Mouse (Mus musculus): ENCODE data around the gene Tiam1. TPM values are rescaled to one million over a fixed set of nuclear protein-coding genes. Genes with fewer than 3 reads are reported as not detected.
"Not testable (repeated sequence)": the region's sequence is repeated elsewhere in the genome, so short reads cannot be mapped to it uniquely, and the experiment has no call there.

Gene Tiam1
- total RNA-seq, 2 experiments from 2014 or later = 106 to 116 TPM

- no peak for DNase-seq
Observed at GRCm38 (mm10) chr16:90103726-90104125, 39.8 kb downstream of the Tiam1 start.

DNA sequence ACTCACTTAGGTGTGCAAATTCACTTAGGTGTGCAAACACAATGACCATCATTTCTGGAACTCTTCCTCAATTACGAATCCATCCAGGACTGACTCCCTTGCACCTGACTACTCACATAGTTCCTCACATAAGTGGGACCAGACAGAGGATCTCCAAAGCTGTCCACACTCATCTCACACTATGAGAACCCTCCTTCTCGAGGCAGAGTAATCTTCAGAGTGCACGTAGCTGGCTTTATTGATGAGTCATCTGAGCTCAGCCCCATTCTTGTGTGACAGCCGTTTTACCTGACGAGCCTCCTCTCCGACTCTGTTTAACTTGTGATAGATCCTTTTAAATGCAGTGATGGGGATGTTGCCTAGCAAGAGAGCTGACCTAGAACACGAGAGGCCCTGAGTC lies 41.0 kb downstream of the Tiam1 start:
- DNase-seq = no peak

DNA sequence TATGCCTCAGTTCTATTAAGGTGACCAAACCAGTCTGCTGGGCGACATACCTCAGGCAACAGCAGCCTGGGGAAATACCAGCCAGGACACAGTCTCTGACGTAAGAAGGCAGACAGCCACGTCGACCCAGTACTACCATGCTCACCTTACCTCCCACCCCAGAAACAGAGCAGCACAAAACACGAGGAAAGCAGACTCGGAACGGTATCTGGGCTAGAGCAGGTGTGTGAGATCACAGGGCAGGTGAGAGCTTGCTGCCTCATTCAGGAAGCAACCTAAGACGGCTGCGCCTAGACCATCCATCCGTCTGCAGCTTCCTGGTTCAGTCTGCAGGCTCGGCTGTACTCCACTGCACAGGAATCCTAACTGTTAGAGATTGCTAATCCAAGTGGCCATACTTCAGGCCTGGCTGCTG lies 45.4 kb downstream of the Tiam1 start:
- DNase-seq = no peak

- DNase-seq = no peak
Observed at GRCm38 (mm10) chr16:90097769-90098168, 45.8 kb downstream of the Tiam1 start.

- DNase-seq = no peak
Observed at GRCm38 (mm10) chr16:90096011-90096410, 47.6 kb downstream of the Tiam1 start.

DNA sequence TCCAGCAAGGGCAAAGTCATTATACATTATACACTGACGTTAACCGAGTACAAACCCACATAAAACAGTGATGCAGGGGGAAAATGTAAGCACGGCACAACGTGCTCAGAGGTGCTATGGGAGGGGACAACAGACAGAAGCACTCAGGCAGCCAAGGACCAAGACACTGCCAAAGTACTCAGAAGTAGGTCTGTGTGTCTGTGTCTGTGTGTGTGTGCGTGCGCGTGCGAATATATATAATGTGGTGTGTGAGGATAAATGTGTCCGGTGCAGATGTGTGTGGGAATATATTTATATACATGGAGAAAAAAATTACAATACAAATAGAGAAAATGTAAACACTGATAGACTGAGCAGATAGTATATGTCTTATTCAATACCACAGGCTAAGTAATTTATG lies 50.6 kb downstream of the Tiam1 start:
- no peak for DNase-seq

- no peak for DNase-seq
Observed at GRCm38 (mm10) chr16:90091906-90092305, 51.7 kb downstream of the Tiam1 start.

DNA sequence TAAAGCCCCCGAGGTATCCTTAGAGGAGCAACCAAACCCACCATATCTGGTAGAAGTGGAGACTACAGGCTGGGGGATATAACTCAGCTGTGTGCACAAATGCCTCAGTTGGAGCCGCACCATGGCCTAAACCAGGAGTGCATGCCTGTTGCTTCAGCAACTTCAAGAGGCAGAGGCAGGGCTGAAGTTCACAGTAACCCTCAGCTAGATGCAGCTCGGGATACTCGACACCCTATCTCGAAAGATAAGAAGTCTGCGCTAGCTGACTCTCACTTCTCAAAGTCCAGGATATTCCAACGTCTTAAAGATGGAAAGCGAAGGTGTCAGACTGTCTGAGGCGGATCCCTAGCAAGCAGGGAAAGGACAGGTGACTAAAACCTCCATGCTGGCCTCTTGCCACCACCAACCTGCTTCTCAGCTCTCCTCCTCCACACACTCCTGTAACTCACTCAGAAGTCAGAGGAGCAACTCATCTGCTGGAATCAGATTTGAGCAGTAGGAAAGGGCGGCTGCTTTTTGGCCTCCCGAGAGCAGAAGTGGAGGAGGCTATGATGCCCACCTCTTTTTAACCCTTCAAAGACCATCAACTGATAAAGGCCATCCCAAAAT lies 52.4 kb downstream of the Tiam1 start:
- no peak for DNase-seq

DNA sequence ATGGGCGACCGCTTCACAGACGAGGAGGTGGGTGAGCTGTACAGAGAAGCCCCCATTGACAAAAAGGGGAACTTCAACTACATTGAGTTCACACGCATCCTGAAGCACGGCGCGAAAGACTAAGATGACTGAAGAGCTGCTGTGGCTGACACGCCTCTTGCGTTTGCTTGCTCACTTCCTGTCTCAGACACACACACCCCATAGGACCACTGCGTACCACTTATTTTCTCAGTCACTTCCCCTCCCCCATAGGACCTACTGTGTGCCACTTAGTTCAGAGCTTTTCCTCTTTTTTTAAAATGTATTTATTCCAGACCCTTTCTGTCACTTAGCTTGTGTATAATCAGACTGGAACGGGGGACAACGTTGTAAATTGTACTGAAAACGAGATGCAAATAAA lies 53.2 kb downstream of the Tiam1 start:
- no peak for DNase-seq

- DNase-seq = no peak
Observed at GRCm38 (mm10) chr16:90087256-90087655, 56.3 kb downstream of the Tiam1 start.

DNA sequence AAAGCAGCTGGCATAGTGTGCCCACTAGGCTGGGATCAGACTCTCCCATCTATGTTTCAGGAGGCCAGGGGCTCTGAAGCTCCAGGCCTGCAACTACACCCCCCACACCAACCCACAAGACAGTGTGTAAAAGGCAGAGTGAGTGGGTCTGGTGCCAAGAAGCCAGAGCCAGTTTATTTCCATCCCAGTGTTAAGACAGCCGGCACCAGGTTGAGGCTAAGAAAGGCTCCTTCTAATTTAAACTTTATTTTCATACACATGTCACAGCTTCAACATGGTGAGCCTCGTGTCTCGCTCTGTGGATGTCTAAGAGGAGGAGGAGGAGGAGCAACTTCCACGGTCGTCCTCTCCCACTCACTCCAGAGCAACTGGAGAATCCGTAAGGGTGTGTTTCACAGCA lies 57.5 kb downstream of the Tiam1 start:
- no peak for DNase-seq

DNA sequence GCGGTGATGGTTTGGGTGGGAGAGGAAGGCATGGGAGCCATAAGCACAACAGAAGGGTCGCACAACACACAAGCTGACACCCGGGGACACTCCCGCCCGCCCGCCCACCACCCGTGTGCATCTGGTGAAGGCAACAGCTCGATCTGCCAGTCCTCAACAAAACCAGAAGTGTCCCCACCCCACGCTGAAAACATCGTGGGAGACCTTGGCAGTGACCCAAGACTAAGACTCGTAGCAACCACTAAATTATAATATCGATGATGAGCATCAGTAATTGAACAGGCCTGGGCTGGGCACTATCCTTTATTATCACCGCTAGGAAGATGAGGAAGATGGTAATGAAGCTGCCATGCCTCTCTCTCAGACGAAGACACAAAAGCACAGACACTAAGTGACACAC lies 58.0 kb downstream of the Tiam1 start:
- DNase-seq = peak; percentile 71 to 78

- DNase-seq = no peak
Observed at GRCm38 (mm10) chr16:90081125-90081524, 62.4 kb downstream of the Tiam1 start.

- DNase-seq = no peak
Observed at GRCm38 (mm10) chr16:90078806-90079381, 64.7 kb downstream of the Tiam1 start.

- no peak for DNase-seq
Observed at GRCm38 (mm10) chr16:90073510-90073909, 70.1 kb downstream of the Tiam1 start.

GRCm38 (mm10) chr16:90072651-90073050 lies 70.9 kb downstream of the Tiam1 start:
- no peak for DNase-seq

- not testable (repeated sequence) for DNase-seq
Observed at GRCm38 (mm10) chr16:90071125-90071524, 72.4 kb downstream of the Tiam1 start.

DNA sequence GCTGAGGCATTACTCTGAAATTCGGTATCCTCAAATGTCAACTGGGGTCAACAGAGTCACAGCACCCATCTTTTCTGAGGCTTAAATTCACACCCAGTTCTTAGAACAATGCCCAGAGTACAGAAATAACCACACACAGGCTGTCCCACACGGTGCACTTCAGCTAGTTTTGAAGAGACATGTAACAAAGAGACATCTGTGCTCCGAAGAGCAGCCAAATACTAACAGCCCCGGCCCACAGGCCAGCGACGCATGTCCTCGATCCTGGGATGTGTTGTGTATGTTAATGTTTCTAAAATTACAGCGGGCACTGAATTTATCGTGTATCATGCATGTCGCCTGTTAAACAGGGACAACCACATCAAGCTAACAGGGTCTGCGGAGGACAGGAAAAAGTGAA lies 73.5 kb downstream of the Tiam1 start:
- DNase-seq = no peak

DNA sequence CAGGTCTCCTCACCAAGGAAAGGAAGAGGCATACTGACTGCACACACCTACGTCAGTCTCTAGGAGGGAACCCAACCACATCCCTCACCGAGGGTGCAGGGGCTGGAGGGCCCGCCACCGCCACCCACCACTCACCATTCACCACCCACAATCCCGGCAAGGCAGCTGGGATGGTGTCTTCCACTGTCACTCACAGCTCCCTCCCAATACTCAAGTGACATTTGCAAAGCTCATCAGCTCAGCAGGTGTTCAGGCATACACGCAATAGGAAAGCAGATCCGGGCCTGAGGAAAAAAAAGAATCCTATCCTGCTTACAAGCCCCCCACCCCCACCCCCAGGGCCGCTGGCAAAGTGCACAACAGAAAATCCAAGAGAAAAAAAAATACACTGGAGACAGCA lies 74.4 kb downstream of the Tiam1 start:
- no peak for DNase-seq

GRCm38 (mm10) chr16:90052905-90053519 lies 90.6 kb downstream of the Tiam1 start:
- no peak for DNase-seq

GRCm38 (mm10) chr16:90052409-90052808 lies 91.2 kb downstream of the Tiam1 start:
- peak in 1 of 2 experiments; percentile 27 for DNase-seq

DNA sequence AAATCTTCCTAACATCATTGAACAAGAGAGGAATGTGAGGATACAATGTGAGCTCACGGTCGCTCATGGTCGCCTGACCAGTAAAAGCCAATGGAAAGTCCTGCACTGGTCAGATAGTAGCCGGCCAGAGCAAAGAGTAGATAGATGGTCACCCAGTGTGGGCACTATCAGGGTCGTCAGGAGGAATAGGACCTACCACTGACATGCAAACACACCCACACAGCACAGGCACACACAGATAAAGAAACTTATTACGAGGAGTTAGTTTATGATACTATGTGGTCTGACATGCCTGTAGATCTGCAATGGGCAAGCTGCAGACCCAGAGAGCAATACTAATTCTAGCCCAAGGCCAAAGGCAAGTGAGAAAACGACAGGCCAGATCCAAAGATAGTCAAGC lies 92.5 kb downstream of the Tiam1 start:
- DNase-seq = no peak

GRCm38 (mm10) chr16:90047841-90048240 lies 95.7 kb downstream of the Tiam1 start:
- DNase-seq = no peak

DNA sequence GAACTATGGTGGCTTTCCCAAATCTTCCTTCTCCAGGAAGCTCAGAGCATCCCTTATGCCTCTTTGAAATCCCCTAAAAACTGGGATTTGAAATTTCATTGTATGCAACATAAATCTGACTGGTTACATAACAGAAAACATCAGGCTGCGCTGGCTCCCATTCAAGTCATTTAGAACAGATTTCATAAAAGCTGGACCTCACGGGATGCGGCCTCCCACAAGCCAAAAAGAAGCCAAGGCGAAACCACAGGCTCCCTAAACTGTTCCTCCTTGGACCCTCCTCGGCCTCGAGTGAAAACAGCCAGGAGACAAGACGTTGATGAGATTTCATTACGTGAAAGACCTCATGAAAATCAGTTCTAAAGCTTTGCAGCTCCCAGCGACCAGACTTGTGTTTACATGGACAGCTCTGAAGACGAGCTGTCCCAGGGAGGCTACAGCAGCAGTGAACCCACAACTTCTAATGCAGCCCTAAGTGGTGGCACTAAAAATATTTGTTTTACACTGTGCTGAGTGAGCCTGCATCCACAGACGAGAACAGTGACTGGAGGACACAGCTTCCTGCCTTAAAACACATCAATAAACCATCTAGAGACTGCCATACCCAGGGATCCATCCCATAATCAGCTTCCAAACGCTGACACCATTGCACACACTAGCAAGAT lies 96.9 kb downstream of the Tiam1 start:
- DNase-seq = no peak
